Mouse (Mus musculus): ENCODE results near the gene Rd3.
A peak's percentile ranks its signal among the peaks of the same experiment; 100 is the strongest.

Rd3 gene

GRCm38 (mm10) chr1:191977187-191977586 is at the start of gene Rd3:
TSS of gene Rd3 (plus strand) at chr1:191977370.
- DNase-seq (ENCODE audit: low spot score in 2 of 2) = peak in 1 of 2 experiments; percentile 38

GRCm38 (mm10) chr1:191928345-191928744 is 48.8 kb upstream of the Rd3 start:
- no peak for DNase-seq (ENCODE audit: low spot score in 2 of 2)

GRCm38 (mm10) chr1:191929065-191929464 is 48.1 kb upstream of the Rd3 start:
- no peak for DNase-seq (ENCODE audit: low spot score in 2 of 2)

- no peak for DNase-seq (ENCODE audit: low spot score in 2 of 2)
Measured at GRCm38 (mm10) chr1:191929897-191930524, 47.2 kb upstream of the Rd3 start.

GRCm38 (mm10) chr1:191930525-191931105 is 46.6 kb upstream of the Rd3 start:
- no peak for DNase-seq (ENCODE audit: low spot score in 2 of 2)

GRCm38 (mm10) chr1:191932286-191932985 is 44.7 kb upstream of the Rd3 start:
- no peak for DNase-seq (ENCODE audit: low spot score in 2 of 2)

- DNase-seq (ENCODE audit: low spot score in 2 of 2) = no peak
Measured at GRCm38 (mm10) chr1:191932986-191933632, 44.1 kb upstream of the Rd3 start.

GRCm38 (mm10) chr1:191943638-191944037 is 33.5 kb upstream of the Rd3 start:
- no peak for DNase-seq (ENCODE audit: low spot score in 2 of 2)

- DNase-seq (ENCODE audit: low spot score in 2 of 2) = no peak
Measured at GRCm38 (mm10) chr1:191945341-191945740, 31.8 kb upstream of the Rd3 start.

- DNase-seq (ENCODE audit: low spot score in 2 of 2) = no peak
Measured at GRCm38 (mm10) chr1:191945756-191946155, 31.4 kb upstream of the Rd3 start.

- no peak for DNase-seq (ENCODE audit: low spot score in 2 of 2)
Measured at GRCm38 (mm10) chr1:191946261-191946660, 30.9 kb upstream of the Rd3 start.

- DNase-seq (ENCODE audit: low spot score in 2 of 2) = no peak
Measured at GRCm38 (mm10) chr1:191946835-191947234, 30.3 kb upstream of the Rd3 start.

GRCm38 (mm10) chr1:191947796-191948195 is 29.4 kb upstream of the Rd3 start:
- no peak for DNase-seq (ENCODE audit: low spot score in 2 of 2)

GRCm38 (mm10) chr1:191948600-191948999 is 28.6 kb upstream of the Rd3 start:
- DNase-seq (ENCODE audit: low spot score in 2 of 2) = no peak

- peak in 1 of 2 experiments; percentile 54 for DNase-seq (ENCODE audit: low spot score in 2 of 2)
Measured at GRCm38 (mm10) chr1:191950611-191951010, 26.6 kb upstream of the Rd3 start.

GRCm38 (mm10) chr1:191952733-191953335 is 24.3 kb upstream of the Rd3 start:
- DNase-seq (ENCODE audit: low spot score in 2 of 2) = peak; percentile 67 to 81

GRCm38 (mm10) chr1:191955101-191955500 is 22.1 kb upstream of the Rd3 start:
- DNase-seq (ENCODE audit: low spot score in 2 of 2) = no peak

GRCm38 (mm10) chr1:191956261-191956660 is 20.9 kb upstream of the Rd3 start:
- no peak for DNase-seq (ENCODE audit: low spot score in 2 of 2)

- DNase-seq (ENCODE audit: low spot score in 2 of 2) = no peak
Measured at GRCm38 (mm10) chr1:191956871-191957270, 20.3 kb upstream of the Rd3 start.

- no peak for DNase-seq (ENCODE audit: low spot score in 2 of 2)
Measured at GRCm38 (mm10) chr1:191957321-191957720, 19.8 kb upstream of the Rd3 start.

GRCm38 (mm10) chr1:191960946-191961345 is 16.2 kb upstream of the Rd3 start:
- no peak for DNase-seq (ENCODE audit: low spot score in 2 of 2)

- no peak for DNase-seq (ENCODE audit: low spot score in 2 of 2)
Measured at GRCm38 (mm10) chr1:191963413-191963812, 13.8 kb upstream of the Rd3 start.
